Mouse (Mus musculus): Measurements from ENCODE around the gene Polr3b.

- TF ChIP-seq GATA1 (IDR thresholded peaks at IDR 0.05; ENCODE audit: borderline replicate concordance, low read length) (no peak), FLI1 (IDR thresholded peaks at IDR 0.05; ENCODE audit: low read length) (no peak)
Measured at GRCm38 (mm10) chr10:84755786-84756203, 133.7 kb downstream of the Polr3b start, which contains the start of gene Rfx4.

Measured in megakaryocyte, embryonic 14.5 days (primary cell).